Mouse (Mus musculus) lung, postnatal 25 days (tissue): ENCODE results near the gene Psme3.

Experiments used
- DNase-seq: peaks from one replicate; pipeline ENCODE4 v3.0.0; 2022; ENCODE audit warnings: low spot score

Psme3 gene

DNA sequence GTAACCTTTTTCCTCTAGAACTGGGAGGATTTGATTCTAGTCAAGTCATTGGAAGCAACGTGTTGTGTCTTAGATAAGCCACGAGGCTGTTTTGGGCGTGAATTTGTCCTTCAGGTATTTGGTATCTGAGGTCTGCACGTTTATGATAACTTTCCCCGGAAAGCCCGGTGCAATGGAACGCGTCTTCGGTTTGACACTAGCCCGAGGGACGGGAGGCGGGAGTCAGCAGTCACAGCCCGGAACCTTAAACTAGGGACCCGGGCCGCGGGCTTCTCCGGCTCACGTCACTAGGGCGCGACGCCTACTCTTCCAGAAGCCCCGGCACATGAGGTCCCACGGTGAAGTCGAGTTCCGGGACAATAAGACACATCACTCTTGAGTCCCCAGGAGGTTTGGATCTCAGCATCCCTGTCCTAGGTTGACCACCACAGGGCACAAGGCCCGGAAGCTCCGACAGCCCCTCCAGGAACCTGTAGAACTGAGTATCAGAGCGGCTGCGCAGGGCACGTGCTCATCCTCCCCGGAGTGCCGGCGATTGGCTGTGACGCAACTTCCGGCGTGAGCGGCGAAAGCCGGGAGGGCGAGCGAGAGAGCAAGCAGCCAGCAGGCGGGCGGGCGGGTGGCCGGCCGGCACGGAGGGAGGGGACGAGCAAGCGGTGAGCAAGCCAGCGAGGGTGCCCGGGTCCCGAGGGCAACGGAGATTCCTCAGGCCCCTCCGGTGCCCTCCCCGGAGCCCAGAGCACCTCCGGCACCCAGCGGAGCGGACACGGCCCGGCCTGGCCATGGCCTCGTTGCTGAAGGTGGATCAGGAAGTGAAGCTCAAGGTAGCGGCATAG is at the start of gene Psme3:
Gene Psme3, plus strand, starts transcription at position 549 of the 836 bp plus-strand sequence.
- DNase-seq: peak; percentile 92

DNA sequence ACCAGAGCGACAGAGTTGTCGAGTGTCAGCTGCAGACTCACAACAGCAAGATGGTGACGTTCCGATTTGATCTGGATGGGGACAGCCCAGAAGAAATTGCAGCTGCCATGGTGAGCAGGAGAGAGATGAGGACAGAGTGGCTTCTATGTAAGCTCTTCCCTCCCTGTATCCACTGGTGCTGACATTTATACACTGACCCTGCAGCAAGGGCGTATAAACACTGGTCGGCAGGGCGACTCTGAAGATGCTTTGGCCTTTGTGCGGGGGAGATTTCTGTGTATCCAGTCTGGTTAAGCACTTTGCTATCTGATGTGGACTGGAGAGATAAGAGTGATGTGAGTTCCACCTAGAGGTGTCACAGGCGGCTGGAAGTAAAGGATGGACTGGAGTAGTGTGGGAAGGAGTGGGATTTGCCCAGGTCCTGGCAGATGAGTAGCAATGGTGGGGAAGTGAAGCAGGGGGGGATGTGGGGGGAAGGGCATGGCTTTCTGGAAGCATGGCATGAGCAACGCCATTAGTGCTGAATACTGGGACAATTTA is 46.4 kb upstream of the Psme3 start:
- DNase-seq: no peak

DNA sequence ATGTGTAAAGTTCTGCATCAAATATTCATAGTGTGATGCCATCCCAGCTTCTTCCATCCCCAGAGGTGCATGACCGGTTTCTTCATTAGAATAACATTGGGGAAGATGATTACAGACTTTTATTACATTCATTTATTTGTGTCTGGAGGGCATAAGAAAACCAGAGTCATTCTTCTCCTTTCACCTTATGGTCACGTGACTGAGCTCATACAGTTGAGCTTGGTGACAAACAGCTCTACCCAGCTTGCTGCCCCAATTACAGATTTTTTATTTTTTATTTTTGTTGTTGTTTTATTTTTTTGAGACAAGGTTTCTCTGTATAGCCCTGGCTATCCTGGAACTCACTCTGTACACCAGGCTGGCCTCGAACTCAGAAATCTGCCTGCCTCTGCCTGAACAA is 43.6 kb upstream of the Psme3 start:
- no peak for DNase-seq

DNA sequence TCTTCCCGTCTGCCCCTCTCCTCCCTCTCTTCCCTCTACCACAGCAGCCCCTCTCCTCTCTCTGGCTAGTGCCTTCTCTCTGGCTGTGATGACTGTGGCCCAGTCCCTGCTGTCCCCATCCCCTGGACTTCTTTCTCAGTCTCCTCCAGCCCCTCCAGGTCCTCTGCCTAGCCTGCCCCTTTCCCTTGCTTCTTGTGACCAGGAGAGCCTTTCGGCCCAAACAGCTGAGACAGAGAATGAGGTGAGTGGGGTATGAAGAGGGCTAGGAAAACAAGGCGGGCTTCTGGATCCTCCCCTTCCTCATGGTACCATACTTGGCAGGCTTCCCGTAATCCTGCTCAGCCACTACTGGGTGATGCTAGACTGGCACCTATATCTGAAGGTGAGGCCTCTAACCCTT is 40.7 kb upstream of the Psme3 start:
- DNase-seq: no peak

DNA sequence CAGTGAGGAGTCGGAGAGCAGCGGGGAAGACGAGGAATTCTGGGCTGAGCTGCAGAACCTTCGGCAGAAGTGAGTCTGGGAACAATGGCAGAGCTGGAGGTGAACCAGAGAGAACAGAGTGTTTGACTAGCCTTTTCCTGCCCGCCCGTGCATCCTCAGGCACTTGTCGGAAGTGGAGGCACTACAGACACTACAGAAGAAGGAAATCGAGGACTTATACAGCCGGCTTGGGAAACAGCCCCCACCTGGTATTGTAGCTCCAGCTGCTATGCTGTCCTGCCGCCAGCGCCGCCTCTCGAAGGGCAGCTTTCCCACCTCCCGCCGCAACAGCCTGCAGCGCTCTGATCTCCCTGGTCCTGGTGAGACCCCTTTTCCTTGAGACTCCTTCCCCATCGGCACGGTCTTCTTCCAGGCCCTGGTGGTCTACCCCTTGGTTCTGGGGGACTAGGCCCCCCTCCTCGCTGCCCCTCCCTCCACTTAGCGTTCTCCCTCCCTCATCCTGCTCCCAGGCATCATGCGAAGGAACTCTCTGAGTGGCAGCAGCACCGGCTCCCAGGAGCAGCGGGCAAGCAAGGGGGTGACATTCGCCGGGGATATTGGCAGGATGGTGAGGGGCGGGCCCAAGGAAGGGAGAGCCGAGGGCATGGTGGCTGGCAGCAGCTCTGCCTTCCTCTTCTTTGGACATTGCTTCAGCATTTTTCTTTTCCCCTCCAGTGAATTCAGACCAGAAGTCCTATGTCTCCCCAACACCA is 39.5 kb upstream of the Psme3 start:
- no peak for DNase-seq

DNA sequence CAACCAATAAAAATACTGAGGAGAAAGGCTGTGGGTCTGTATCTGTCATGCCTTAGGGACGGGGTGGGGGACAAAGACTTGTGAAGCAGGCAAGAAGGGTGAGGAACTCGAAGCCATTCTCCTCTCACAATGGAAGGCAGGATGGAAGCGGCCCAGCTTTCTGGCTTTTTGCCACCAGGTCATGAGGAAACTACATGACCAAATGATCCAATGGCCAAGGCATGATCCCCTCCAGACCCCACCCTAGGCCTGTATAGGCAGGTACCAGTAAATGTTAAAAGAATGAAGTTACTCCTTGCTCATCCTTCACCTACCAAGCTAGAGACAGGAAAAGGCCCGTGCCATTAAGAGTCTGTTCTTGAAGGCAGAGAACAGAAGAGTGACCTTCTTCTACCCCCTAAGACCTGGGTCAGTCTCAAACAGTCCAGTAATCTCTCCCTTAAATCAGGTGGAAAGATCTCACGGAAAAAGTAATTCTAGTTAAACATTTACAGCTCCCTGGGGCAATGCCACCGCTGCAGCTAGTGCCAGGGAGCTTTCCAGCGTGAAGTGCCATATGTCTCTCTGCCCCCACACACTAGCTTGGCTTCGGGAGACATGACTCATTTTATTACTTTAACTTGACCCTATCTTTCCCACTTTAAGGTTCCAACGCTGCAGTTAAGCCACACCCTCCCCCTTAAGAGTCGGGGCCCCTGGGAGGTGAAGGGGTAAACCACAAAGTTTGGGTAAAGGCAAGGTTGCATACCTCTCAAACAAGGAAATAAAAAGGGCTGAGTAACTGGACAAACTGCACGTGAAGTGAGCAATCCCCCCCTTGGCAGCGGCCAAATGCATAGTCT is 38.4 kb upstream of the Psme3 start:
- peak; percentile 62 for DNase-seq

DNA sequence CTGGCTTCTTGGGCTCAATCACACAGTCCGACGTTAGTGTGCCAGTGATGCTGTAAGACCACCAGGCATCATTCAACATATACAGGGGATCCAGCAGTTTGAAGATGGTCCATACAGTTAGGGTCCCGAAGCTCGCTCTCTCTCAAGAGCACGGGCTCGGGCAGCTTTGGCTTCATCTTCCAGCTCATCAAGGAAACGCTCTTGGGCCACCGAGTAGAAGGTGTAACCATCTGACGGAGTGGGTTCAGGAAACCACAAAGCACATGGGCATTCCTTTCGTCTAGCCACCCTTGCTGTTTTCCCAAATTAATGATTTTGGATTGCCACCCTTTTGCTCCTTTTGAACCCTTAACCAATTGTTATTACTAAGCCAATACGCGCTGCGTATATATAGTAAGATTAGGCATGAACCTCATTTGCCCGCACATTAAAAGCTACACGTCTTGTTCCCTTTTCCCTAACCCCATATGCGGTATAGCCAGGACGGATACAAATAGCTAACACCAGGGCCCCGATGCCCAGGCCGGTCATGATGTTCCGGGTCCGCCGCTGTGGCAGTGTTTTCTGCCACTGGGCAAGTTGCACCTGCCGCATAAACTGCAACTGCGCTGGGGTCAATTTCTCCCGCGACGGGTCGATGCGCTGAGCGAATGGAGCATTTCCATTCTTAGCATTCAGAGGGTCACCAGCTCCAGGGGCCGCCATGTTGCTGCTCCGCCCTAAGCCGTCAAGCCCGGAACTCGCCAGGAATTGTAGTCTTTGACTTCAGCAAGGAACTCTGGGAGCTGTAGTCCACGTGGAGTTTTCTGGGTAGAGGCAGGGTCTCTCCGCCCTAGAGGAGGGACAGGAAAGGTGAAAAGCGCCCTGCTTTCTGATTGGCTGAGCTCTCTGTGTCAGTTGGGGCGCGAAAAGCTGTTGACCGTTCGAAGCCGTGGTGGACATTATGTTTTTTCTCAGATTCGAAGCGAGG is 37.5 kb upstream of the Psme3 start, which contains the start of the genes Cntd1 and Coa3:
Gene Cntd1, plus strand, starts transcription at position 790 of the 970 bp plus-strand sequence.
Gene Coa3, minus strand, starts transcription at position 892 of the 970 bp plus-strand sequence.
- DNase-seq: peak; percentile 92

DNA sequence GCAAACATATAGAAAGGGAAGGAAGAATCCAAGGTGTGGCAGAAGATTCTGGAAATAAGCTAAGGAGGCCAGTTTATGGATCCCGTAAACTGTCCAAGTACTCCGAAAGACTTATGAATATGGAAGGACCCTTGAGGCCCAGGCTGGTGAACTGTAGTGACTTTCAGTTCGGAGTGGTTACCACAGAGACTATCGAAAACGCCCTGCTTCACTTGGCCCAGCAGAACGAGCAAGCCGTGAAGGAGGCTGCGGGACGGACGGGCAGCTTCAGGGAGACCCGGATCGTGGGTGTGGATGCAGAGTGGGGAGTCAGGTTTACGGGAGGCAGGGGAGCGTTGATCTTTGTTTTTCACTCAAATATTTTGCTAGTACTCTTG is 36.8 kb upstream of the Psme3 start:
- no peak for DNase-seq

DNA sequence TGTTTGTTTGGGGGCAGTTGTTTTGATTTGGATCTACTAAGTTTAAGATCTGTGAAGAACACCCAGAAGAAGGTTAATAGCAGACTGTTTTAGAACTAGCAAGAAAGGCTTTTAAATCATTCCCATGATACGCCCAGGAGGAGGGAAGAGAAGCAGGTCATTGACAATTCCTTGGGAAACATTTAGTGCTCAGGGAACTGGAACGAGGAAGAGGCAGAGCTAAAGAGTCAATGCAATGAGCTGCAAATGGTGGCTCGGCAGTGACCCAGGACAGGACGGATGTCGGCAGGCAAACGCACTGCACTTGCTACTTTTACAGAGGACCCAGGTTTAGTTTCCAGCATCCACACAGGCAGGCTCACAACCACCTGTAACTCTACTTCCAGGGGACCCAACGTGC is 35.2 kb upstream of the Psme3 start:
- no peak for DNase-seq

DNA sequence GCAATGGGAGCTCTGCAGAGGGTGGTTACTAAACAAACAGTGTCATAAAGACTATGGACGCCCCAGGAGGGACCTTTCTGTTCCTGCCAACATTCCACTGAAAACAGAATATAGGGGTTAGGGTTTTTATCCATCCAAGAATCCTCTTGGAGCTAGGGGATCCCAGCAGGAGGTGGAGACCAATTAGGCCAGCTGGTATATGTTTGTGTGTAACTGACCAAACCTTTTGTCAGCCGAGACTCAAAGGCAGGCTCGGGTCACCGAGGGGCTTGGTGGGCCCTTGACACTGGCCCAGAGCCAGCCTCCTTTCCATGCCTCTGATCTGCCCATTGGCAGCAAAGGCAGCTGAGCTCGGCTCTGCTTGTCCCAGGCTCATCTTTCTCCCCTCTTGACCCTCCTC is 33.1 kb upstream of the Psme3 start:
- no peak for DNase-seq

DNA sequence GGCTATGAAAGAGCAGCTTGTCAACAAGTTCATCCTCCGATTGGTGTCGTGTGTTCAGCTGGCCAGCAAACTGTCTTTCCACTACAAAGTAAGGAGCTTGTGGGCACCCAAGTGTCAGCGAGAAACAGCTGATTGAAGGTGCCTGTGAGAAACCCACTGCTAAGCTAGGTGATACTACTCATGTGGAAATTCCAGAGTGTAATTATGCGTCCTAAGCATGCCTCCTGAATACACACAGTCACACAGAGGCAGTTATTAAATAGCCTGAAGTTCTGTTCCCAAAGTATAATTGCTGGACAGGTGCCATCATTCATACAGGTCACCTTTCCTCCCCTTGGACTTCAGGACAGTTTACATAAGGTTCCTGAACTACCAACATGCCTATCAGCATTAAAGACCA is 32.2 kb upstream of the Psme3 start:
- no peak for DNase-seq

DNA sequence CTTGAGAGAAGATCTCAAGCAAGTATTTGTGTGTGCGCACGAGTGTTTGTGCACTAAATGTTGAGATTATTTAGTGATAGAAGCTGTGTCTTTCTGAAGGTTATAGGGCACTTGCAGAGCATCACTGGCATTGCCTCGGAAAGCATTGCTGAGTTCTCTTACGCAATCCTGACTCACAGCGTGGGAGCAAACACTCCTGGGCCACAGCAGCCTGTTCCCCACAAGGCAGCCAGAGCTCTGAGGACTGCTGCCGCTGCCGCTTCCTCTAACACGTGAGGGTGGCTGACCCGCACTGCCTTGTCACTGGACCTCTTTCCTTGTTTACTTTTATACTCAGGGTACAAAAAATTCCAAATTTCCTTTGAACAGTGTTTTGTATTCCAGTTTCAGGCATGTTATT is 28.7 kb upstream of the Psme3 start:
- DNase-seq: peak; percentile 71

DNA sequence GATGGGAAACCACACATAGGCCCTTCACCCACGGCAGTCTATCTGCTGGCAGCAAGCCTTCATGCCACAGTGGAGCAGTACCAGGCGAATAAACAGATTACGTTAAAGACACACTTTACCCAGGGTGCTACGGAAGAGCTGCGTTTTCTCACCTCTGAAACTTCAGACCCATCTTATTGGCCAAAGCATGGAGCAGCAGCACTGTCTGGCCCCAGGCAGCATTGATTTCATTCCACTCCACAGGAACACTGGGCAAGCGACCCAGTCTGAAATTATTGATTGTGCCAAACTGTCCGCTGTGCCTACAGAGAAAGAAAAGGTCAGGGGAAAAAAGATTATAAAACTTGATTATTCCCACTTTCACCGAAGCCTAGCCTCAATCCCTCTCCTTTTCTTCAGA is 24.8 kb upstream of the Psme3 start:
- no peak for DNase-seq

DNA sequence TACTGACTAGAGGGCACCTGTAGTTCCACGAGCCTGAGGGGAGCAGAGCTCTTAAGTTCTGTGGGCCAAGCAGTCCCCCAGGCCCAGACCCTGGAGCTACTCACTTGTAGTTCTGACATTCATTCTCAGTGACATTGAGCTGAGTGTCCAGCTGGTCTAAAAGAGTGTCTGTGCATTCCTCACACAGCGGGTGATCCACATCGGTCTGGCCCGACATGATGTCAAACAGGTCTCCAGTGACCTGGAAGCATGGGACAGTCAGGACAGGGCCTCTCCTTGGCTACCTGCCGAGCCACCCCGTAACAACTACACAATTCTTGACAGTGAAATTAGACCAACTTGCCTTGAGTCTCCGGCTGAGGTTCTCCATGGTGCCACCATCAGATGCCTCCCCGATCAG is 20.8 kb upstream of the Psme3 start:
- DNase-seq: no peak

DNA sequence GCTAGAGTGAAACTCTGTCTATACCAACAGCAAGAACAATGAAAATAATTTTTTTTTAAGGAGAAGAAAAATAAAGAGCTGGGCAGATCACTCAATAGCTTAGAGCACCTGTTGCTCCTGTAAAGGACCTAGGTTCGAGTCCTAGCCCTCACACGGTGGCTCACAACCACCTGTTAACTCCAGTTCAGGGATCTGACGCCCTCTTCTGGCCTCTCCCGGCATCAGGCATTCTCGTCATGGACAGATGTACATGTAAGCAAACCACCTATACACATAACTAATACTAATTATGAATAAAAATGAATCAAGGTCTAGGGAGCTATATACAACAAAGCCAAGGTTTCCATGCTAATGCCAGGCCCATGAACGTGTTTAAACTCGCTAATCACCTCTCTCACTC is 15.1 kb upstream of the Psme3 start:
- DNase-seq: no peak

DNA sequence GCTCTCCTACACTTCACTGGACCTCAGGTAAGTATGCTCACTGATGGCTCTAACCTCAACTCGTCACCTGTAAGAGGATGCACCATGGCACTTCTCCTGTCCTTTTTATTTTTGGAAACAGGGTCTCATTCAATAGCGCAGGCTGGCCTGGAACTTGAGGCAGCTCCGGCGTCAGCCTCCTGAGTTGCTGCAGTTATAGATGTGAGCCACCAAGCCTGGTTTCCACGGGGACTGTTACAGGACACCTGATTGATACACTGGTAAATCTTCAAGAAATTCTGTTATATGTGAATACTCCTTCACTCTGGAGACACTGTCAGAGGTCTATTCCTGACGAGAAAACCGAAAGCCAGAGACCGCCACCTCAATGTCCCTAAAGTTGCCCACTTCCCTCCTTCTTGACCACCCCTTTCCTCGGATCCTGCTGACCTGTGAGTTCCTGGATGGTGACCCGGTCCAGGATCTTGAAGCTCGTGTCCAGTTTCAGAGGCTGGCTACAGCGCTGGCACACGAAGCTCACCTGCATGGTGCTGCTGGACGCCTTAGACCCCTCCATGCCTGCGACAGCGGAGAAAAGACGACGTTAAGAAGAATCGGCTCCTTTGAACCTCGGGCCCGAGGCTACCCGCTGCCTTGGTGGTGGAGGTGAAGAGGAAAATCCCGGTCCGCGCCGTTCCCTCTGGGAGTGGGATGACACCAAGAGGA is 14.6 kb upstream of the Psme3 start:
- DNase-seq: no peak

DNA sequence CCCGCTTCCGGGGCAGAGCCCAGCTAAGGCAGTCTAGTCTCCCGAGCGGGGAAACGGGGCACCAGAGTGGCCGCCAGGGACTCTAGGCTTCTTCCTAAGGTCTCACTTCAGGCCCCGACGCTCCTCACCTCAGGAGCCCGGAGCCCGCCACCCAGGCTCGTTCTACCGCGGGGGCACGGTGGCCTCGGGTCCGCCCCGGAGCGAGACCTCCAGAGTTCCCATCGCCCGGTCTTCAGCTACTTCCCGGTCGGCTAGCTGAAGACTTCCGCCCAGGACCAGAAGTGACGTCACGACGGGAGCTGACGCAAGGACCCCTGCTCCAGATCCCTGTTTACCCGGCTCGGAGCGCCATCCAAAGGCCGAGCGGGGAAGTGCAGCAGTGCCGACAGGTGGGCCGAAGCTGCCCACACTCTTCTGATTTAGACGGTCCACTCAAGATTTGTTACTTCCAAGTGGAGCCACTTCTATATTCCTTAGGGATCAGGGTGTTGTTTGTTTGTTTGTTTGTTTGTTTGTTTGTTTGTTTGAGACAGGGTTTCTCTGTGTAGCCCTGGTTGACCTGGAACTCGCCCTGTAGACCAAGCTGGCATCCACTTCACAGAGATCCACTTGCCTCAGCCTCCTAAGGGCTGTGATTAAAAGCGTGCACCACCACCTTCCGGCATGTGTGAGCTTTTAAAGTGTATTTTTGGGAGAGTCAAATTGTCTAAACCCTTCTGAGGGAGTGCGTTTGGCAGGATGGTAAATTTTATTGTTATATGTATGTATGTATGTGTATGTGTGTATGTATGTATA is 13.8 kb upstream of the Psme3 start, which contains the start of gene Becn1:
Gene Becn1, minus strand, starts transcription at position 283 of the 795 bp plus-strand sequence.
- peak; percentile 97 for DNase-seq

DNA sequence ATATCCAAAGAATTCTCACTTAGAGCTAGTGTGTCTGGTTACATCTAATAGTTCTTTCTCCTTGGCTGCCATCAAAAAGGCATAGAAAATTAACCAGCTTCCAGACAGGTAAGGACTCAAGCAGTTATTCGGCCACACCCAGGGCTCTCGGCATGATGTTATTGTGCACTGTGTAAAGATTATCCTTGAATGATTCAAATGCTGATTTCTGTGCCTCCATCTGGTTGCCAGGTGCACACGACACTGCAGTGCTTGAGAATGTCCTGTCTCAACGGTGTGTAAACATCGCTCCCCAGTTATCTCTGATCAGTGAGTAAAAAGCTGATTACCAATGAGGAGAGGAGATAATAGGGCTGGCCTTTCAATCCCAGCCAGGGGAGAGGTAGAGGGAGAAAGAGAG is 8.3 kb upstream of the Psme3 start:
- no peak for DNase-seq

DNA sequence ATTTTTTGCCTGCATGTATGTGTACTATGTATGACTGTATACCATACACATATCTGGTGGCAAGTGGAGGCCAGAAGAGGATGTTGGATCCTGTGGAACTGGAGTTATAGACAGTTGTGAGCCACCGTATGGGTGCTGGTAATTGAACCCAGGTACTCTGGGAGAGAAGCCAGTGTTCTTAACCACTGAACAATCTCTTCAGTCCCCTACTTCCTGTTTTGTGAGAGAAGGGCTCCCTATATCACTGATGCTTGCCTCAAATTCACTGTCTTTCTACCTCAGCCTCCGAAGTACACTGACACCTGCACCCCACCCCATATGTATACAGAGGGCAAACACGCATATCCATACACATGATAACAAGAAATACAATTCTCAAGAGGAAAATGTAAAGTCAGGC is 4.9 kb upstream of the Psme3 start:
- no peak for DNase-seq
